Mouse (Mus musculus): ENCODE results near the gene Casp4. TPM values are rescaled to one million over a fixed set of nuclear protein-coding genes. Genes with fewer than 3 reads are reported as not detected.

Gene Casp4
- polyA plus RNA-seq, 1 experiment from 2014 or later, result 1.0 TPM

Other genes starting within 250 kb of the Casp4 start
- 3.3 and 4.1 TPM in 2 replicates for gene Casp1, start 10.3 kb upstream of the Casp4 start, polyA plus RNA-seq (2015; fragmentation: Nextera tagmentation; extraction: Ambion mirVana)
- 0.31 and 0.39 TPM in 2 replicates for gene Casp12, start 36.6 kb downstream of the Casp4 start, polyA plus RNA-seq (2015; fragmentation: Nextera tagmentation; extraction: Ambion mirVana)